Mouse (Mus musculus): Measurements from ENCODE around the gene Uap1.

Gene Uap1

GRCm38 (mm10) chr1:170164913-170165312 lies 9.8 kb downstream of the Uap1 start:
- no peak for DNase-seq (ENCODE audit: low read depth)

- no peak for DNase-seq (ENCODE audit: low read depth)
Measured at GRCm38 (mm10) chr1:170164053-170164614, 10.6 kb downstream of the Uap1 start.

DNA sequence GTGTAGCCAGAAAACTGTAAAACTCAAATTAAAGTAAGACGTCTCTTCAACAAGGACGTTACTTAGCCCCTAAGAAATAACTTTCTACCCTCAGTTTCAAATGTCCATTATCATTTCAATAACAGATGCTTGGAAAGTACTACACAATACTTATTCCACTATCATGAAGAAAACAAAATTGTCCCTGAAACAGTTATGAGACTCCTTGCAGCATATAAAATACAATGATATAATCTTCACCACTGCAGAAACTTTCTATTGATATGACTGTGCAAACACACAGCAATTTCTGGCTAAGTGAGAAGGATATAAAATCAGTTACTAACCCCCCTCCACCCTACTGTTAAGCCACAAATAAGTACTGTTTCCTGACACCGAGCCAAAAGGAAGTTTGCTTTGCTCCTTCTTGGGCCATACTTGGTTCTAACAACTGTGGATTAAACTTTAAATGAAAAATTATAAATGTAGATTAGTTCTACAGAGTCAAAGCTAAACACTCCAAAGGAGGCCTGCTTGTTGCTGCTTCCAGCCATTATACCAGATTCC lies 11.3 kb downstream of the Uap1 start:
- DNase-seq (ENCODE audit: low read depth): no peak

- no peak for DNase-seq (ENCODE audit: low read depth)
Measured at GRCm38 (mm10) chr1:170161852-170162251, 12.9 kb downstream of the Uap1 start.

- no peak for DNase-seq (ENCODE audit: low read depth)
Measured at GRCm38 (mm10) chr1:170160397-170160938, 14.3 kb downstream of the Uap1 start.

DNA sequence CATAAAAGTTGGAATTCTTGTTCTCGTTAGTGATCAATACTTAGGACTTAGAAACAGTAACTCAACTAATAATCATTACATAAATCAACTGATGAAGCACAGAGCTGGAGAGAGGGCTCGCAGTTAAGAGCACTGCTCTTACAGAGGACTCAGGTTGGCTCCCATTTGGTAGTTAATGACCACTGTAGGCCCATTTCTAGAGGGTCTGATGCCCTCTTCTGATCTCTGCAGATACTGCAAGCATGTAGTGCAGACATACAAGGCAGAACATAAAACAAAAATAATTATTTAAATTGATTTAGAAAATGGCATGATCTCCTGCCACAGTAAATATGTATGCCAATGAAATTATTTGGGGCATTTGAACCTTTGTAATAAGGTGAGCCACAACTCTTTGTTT lies 15.1 kb downstream of the Uap1 start:
- DNase-seq (ENCODE audit: low read depth): no peak

- no peak for DNase-seq (ENCODE audit: low read depth)
Measured at GRCm38 (mm10) chr1:170155761-170156160, 19.0 kb downstream of the Uap1 start.

GRCm38 (mm10) chr1:170155298-170155697 lies 19.5 kb downstream of the Uap1 start:
- no peak for DNase-seq (ENCODE audit: low read depth)

DNA sequence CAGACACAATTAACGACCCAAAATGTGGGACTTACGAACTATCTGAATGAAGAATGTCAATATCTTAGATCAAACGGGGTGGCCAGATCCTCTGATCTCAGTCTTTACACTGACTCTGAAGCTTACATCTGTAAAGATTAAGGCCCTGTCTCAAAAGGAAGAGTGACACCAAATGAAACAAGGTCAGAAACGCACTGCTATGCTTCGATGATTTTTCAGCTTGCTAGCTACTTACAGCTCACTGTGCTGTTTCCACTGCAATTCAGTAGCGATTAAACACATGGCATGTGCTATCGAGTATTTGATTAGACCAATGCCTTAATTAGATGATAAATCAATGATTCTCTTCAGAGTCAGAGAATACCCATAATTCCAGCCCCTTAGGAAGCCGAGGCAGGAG lies 20.8 kb downstream of the Uap1 start:
- DNase-seq (ENCODE audit: low read depth): no peak

DNA sequence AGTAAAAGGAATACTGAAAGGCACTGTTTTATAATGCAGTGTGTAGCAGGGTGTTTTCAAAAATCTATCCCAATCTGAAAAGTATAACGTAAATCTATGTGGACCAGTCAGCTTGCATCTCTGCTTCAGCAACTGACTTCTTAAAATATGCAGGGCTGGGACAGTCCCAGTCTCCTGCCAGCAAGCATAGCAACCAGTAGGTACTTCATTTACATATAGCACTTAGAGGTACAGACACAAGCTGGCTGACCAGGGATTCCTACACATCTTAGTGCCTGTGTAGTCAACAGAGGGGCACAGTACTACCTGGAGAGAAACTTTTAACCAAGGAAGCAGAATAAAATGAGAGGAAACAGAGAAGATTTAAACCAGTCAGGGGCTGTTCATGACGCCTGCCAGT lies 22.2 kb downstream of the Uap1 start:
- DNase-seq (ENCODE audit: low read depth): no peak

- DNase-seq (ENCODE audit: low read depth): no peak
Measured at GRCm38 (mm10) chr1:170150870-170151269, 23.9 kb downstream of the Uap1 start.

DNA sequence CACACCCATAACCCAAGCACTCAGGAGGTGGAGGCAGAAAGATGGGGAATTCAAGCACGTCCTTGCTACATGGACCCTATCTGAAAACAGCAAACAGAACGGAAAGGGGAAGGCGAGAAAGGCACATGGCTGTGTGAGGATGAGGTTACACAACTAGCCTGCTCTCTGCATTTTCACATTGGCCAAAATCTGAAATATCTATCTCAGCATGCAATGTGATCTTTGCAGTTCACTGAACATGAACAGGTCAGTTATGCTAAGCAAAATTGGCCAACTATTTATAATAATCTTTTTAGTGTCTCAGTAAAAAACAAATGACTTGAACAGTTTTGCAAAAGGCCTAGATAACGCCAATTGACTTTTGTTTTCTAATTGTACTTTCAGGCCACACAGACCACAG lies 25.0 kb downstream of the Uap1 start:
- no peak for DNase-seq (ENCODE audit: low read depth)

GRCm38 (mm10) chr1:170148536-170148935 lies 26.2 kb downstream of the Uap1 start:
- DNase-seq (ENCODE audit: low read depth): no peak

- DNase-seq (ENCODE audit: low read depth): no peak
Measured at GRCm38 (mm10) chr1:170147651-170148448, 26.9 kb downstream of the Uap1 start.

DNA sequence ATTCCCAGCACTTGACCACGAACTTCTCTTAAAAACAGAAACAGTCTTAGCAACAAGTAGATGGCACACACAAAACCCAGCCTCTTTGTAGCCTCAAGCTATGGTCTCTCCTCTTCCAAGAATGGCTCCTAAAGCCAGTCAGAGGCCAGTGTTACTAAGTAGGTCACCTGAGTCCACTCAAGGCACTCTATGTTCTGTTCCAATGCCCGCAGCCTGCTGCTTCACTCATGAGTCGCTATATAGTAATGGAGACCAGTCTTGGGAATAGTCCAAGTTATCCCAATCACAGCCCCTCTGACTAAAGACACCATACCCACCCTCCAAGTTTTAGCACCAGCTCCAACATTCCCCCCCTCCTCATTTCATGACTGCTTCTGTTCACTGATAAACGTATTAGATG lies 29.2 kb downstream of the Uap1 start:
- no peak for DNase-seq (ENCODE audit: low read depth)

DNA sequence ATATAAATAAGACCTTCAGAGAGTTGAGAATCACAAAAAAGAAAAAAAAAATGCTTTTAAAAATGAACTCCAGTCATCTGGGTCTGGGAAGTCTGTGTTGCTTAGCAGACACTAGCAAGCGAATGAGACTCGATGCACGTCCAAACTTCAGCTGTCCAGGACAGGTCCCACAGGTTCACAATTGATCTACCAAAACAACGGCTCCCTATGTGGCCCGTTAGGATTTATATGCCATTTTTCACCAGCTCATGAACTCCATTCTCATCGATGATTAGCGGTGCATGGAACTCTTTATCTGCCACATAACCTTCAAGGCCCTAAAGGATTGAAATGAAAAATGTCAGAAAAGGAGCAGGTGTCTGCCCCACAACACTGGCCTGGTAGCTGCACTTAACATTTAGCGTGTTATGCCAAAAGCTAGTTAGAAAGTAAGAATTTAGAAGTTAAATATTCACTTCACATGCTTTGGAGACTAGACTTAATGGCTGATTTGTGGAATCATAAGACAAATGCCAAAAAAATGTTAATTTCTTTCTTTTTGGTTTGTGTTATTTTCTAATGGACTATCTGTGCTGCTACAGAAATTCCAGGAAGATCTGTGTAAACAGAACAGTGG lies 32.4 kb downstream of the Uap1 start:
- DNase-seq (ENCODE audit: low read depth): no peak

GRCm38 (mm10) chr1:170141626-170142025 lies 33.1 kb downstream of the Uap1 start:
- DNase-seq (ENCODE audit: low read depth): no peak

GRCm38 (mm10) chr1:170136351-170137009 lies 38.3 kb downstream of the Uap1 start:
- DNase-seq (ENCODE audit: low read depth): peak; percentile 82

- DNase-seq (ENCODE audit: low read depth): no peak
Measured at GRCm38 (mm10) chr1:170134264-170134663, 40.5 kb downstream of the Uap1 start.

DNA sequence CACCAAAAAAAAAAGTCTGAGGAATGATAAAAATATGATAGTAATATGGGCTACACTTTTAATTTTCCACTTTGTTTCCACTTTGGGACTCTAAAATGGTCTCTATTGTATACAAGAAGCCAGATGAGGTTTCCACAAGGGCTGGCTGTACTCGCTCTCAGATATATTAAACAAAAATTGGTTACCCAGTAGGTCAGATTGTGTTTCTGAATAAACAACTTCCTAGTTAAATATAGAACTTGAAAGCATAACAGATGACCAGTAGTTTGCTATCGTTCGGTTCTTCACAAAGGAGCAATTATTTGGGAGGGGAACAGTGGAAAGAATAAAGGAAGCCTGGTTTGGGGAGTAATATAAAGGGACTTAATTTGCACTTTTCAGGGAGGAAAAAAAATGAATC lies 43.8 kb downstream of the Uap1 start:
- DNase-seq (ENCODE audit: low read depth): no peak

DNA sequence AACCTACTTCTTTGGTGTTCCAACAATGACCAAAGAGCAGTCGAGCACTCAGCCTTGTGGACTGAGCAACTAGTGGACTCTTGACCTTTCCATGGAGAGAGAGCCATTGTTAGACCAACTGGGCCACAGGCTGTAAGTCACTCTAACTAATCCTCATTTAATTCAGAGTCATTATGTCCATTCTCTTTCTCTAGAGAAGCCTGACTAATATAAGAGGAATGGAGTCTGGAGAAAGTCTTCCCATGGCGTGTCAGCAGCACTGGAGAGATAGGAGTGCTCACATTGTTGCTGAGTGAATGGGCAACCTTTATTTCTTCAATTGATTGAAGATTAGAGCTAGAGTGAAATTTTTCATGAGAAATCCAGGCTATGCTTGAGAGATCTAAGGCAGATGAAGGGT lies 50.1 kb downstream of the Uap1 start:
- no peak for DNase-seq (ENCODE audit: low read depth)

DNA sequence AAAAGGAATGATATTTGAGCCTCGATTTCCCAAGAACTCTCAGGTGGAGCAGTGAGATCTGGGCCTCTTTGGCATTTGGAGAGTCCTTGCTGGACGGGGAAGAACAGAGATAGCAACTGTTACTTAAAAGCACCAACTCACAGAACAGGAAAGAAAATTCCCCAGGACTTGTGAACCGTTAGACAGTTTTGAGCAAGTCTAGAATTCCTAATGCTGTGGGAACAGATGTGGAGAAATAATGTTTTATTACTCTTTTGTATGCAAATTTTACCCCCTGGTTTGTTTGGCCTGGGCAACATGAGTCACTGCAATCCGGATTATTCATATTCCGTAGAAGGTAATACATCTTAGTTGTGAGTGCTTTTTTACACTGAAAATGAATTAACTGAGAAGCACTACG lies 61.1 kb downstream of the Uap1 start:
- DNase-seq (ENCODE audit: low read depth): no peak

All from fibroblast of lung, adult 2 months (primary cell).